Mouse (Mus musculus): ENCODE results near the gene Lsg1. TPM values are rescaled to one million over a fixed set of nuclear protein-coding genes. Genes with fewer than 3 reads are reported as not detected.

Gene Lsg1
- 37.7 and 59.7 TPM in 2 replicates for total RNA-seq (2023)

DNA sequence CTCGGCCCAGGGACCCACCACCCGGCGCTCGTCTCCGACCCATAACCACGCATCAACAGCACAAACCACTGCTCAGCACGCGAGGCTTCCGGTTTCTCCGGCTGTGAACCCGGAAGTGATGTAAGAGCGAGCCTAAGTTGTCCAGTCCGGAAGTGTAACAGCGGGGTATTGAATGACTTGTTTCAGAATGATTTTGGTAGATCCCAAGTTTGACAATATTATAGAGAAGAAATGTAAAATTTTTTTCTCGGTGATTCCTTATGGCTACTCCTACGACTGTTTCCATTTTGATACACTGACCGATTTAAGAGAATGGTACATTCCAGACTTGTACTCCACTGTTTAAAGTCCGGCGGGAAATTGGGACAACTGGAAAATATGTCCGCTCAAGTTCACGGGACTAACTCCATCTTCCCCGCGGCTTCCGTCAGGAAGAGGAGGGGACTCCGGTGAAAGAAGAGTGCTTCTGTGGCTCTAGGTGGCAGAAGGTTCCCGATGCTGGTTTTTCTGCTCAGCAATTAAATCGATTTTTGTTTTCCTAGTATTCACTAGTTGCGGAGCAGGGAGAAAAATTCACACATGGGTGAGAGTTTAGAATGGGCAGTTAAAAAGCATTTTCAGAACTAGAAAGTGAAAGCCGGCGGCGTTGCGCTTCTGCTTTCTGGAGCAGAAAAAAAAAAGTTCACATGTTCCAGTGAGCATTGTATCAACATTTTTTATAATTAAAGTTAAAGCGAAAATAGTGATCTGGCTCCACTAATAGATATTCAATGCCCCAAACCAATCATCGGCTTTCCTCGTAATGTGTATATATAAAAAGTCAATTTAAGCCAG is at the start of gene Lsg1:
TSS of gene Lsg1 (minus strand) at position 99 of the 834 bp plus-strand sequence.

DNA sequence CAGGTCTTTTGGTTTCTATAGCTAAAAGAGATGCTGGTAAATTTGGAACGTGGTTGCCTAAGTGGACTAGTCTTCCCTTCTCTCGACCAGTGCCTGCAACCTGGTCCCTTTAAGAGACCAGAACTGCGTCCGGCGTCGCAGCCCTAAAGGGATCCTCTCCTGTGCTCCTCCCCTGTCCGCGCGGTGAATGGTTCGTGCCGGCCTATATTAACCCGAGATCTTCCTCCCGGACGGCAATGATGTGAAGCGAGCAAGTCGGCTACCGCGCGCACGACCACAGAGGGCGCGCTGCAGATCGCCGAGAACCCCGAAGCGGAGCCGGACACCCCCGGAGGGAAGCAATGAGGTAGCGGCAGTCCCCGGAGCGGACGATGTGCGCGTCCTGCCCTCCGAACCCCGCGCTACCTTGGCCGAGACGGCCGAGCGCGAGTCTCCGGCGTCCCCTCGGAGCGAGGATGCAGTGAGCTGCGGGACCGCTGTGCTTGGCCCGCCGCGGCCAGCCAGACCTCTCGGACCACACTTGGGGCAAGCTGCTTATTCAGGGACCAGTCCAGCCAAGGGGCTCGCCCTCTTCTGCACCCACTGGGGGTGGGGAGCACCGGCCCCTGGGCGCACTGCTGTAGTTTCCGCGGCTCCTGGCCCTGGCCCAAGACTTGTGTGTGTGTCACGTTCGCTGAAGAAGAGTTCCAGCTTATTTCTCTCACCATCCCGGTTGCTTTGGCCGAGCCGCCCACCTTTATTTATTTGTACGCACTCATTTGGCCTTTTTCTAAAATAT is 12.3 kb upstream of the Lsg1 start, which contains the start of gene Fam43a:
TSS of gene Fam43a (plus strand) at position 233 of the 778 bp plus-strand sequence.

DNA sequence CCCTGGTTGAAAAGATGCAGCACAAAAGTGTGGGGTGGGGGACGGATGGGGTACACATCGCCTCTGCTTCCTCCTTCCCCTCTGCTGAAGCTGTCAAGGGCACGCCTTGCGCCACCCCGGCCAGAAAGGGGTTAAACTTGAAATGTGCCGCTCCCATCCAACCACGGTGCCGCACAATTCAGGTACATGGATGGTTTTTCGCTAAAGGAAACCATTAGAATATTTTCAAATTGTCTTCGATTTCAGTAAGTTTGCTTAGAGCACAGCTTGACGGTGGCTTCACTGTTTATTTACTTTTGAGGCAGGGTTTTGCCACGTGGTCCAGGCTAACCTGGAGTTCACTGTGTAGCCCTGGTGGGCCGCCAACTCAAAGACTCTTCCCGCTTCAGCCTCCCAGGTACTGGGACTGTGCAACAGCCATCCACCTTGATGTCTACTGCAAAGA is 36.6 kb downstream of the Lsg1 start, which contains the start of gene Tmem44:
TSS of gene Tmem44 (minus strand) at position 95 of the 445 bp plus-strand sequence.

Other genes with a start within 250 kb of the Lsg1 start
- gene Atp13a3, start 181.6 kb downstream of the Lsg1 start, total RNA-seq (2023), result 71.0 and 116 TPM in 2 replicates
- gene Tmem44, start 36.8 kb downstream of the Lsg1 start, total RNA-seq (2023), result not detected in 2 replicates
- gene Fam43a, start 12.1 kb upstream of the Lsg1 start, total RNA-seq (2023), result 10.2 and 12.8 TPM in 2 replicates

All from neutrophil, adult 65 days (primary cell).